9 mouse cellular contexts compared by ENCODE assay signal in genomic region chr15:81926446-81926822, GRCm38 (mm10). TPM values are rescaled to one million over a fixed set of nuclear protein-coding genes. Genes with fewer than 3 reads are reported as not detected.
DNase-seq lines count a peak whose midpoint lies in the region; ATAC-seq and TF ChIP-seq lines count a peak whose summit lies in the region.
"Had no signal": no experiment of that assay in that cellular context is flagged by ENCODE, and none has a peak within 500 bp of the region (broad histone marks: within the 10 kb centered on the region; RNA-seq: fewer than 3 reads in every experiment).

No protein-coding gene starts in this region.

- H3K9ac ChIP-seq in hindbrain, embryonic 11.5 days (ENCODE audit: low read depth, low read length) = no peak overlapping the region
- H3K9ac ChIP-seq in liver, embryonic 16.5 days (ENCODE audit: low read depth, low read length) = no peak overlapping the region

- intact Hi-C loops in heart, postnatal 36 days (cut with DNase I) = loop anchor here (2.0 kb wide), 1 partner anchor 34 kb away; the partner anchor contains the start of gene Pmm1
- intact Hi-C loops in left cerebral cortex, postnatal 36 days (cut with DNase I) = no loop called here
- intact Hi-C loops in left cerebral cortex, postnatal 14 days (cut with DNase I) = no loop called here

- 35% methylated on average over 9 of the region's 9 CpGs for WGBS in heart, embryonic 10.5 days
- WGBS in hindbrain, embryonic 11.5 days = 30% methylated on average over 9 of the region's 9 CpGs
- WGBS in liver, embryonic 16.5 days (ENCODE audit: insufficient replicate concordance) = 39% methylated on average over 9 of the region's 9 CpGs

- no peak for TF ChIP-seq CTCF in G1E (IDR thresholded peaks at IDR 0.05; ENCODE audit: low read depth, low read length)

- peak overlapping the region; percentile 75 for H3K4me3 ChIP-seq in heart, embryonic 10.5 days
- H3K4me3 ChIP-seq in G1E (ENCODE audit: low read depth, low read length) = peak overlapping the region; percentile 81; the same call in 1 of the 2 replicates
- peak overlapping the region; percentile 67 for H3K4me3 ChIP-seq in hindbrain, embryonic 11.5 days (ENCODE audit: low read depth, low read length)
- H3K4me3 ChIP-seq in liver, embryonic 16.5 days (ENCODE audit: low read depth, low read length) = no peak overlapping the region; the same call in 1 of the 2 replicates

- H3K36me3 ChIP-seq in heart, embryonic 10.5 days = peaks cover 6% of the 10 kb centered on the region
- H3K36me3 ChIP-seq in G1E (replicated peaks) = peaks cover 33% of the 10 kb centered on the region
- no peaks in the 10 kb centered on the region for H3K36me3 ChIP-seq in hindbrain, embryonic 11.5 days (ENCODE audit: control insufficient read depth, insufficient read depth, low read length)
- H3K36me3 ChIP-seq in liver, embryonic 16.5 days (ENCODE audit: control insufficient read depth, insufficient read depth) = no peaks in the 10 kb centered on the region

- no peaks in the 10 kb centered on the region for H3K9me3 ChIP-seq in heart, embryonic 10.5 days
- H3K9me3 ChIP-seq in G1E (replicated peaks) = no peaks in the 10 kb centered on the region
- no peaks in the 10 kb centered on the region for H3K9me3 ChIP-seq in hindbrain, embryonic 11.5 days (ENCODE audit: control insufficient read depth, low read length)
- no peaks in the 10 kb centered on the region for H3K9me3 ChIP-seq in liver, embryonic 16.5 days (replicated peaks; ENCODE audit: control insufficient read depth, low read length)

- no peak for DNase-seq in heart, embryonic 10.5 days (ENCODE audit: low spot score)
- DNase-seq in heart, postnatal 36 days = no peak
- no peak for DNase-seq in G1E (ENCODE audit: low spot score)
- DNase-seq in hindbrain, embryonic 11.5 days (ENCODE audit: low spot score) = no peak
- no peak for DNase-seq in left cerebral cortex, postnatal 36 days (ENCODE audit: low spot score in 2 of 2)
- DNase-seq in left cerebral cortex, postnatal 14 days (ENCODE audit: low spot score in 2 of 2) = no peak

- no peak overlapping the region; the same call in 1 of the 2 replicates for H3K27ac ChIP-seq in heart, embryonic 10.5 days
- H3K27ac ChIP-seq in hindbrain, embryonic 11.5 days (ENCODE audit: low read depth, low read length) = peak overlapping the region; percentile 73
- H3K27ac ChIP-seq in liver, embryonic 16.5 days (ENCODE audit: low read length) = no peak overlapping the region

- ATAC-seq in G1E (ENCODE audit: extremely low read depth, insufficient number of reproducible peaks, low FRiP score, poor library complexity, severe bottlenecking) = no peak
- peak; percentile 73 for ATAC-seq in hindbrain, embryonic 11.5 days (ENCODE audit: low FRiP score)
- no peak for ATAC-seq in liver, embryonic 16.5 days (ENCODE audit: low read depth)
- no peak for ATAC-seq in megakaryocyte progenitor cell, adult 5-6 weeks (replicated peaks; ENCODE audit: poor library complexity)

- H3K4me2 ChIP-seq in hindbrain, embryonic 11.5 days (replicated peaks; ENCODE audit: low read depth, low read length) = peak overlapping the region; percentile 92
- peak overlapping the region; percentile 45 for H3K4me2 ChIP-seq in liver, embryonic 16.5 days (ENCODE audit: low read depth, low read length)

- no peaks in the 10 kb centered on the region for H3K27me3 ChIP-seq in heart, embryonic 10.5 days (ENCODE audit: insufficient read depth, poor library complexity, severe bottlenecking)
- H3K27me3 ChIP-seq in G1E (ENCODE audit: insufficient read depth, low read length) = peaks cover 26% of the 10 kb centered on the region
- no peaks in the 10 kb centered on the region for H3K27me3 ChIP-seq in hindbrain, embryonic 11.5 days (ENCODE audit: control insufficient read depth, insufficient read depth, low read length)
- H3K27me3 ChIP-seq in liver, embryonic 16.5 days (ENCODE audit: control insufficient read depth, insufficient read depth, low read depth, low read length) = no peaks in the 10 kb centered on the region

- H3K4me1 ChIP-seq in heart, embryonic 10.5 days = peaks cover 20% of the 10 kb centered on the region
- H3K4me1 ChIP-seq in G1E (ENCODE audit: insufficient read depth, low read depth, low read length) = peaks cover 49% of the 10 kb centered on the region
- peaks cover 6% of the 10 kb centered on the region for H3K4me1 ChIP-seq in hindbrain, embryonic 11.5 days (replicated peaks; ENCODE audit: control insufficient read depth, insufficient read depth, low read length)
- peaks cover 32% of the 10 kb centered on the region for H3K4me1 ChIP-seq in liver, embryonic 16.5 days (ENCODE audit: control insufficient read depth, low read depth, low read length)

RNA-seq across cellular contexts. Expression of gene Polr3h, which starts 0.4 kb away (rescaled TPM):
- 108 and 120 TPM in 2 replicates for polyA plus RNA-seq in heart, embryonic 10.5 days (2016; fragmentation: Nextera tagmentation; extraction: Ambion mirVana)
- total RNA-seq in heart, postnatal 36 days (2021) = 10 to 100 TPM in 1 of 2 experiments, 1 to 10 TPM in 1; 9.0 to 10.6 TPM
- 6.8 and 8.4 TPM in 2 replicates for total RNA-seq in G1E (2014; fragmentation: Nextera tagmentation)
- total RNA-seq in G1E (2017) = 25.0 and 26.7 TPM in 2 replicates
- 36.8 and 62.8 TPM in 2 replicates for polyA plus RNA-seq in G1E (2012)
- polyA plus RNA-seq in hindbrain, embryonic 11.5 days (2014; fragmentation: Nextera tagmentation; extraction: Ambion mirVana) = 66.2 and 67.1 TPM in 2 replicates
- 53.2 and 55.3 TPM in 2 replicates for polyA plus RNA-seq in liver, embryonic 16.5 days (2015; fragmentation: Nextera tagmentation; extraction: Ambion mirVana)
- 14.0 and 17.1 TPM in 2 replicates for total RNA-seq in megakaryocyte progenitor cell, adult 5-6 weeks (2015)
- 37.6 and 37.7 TPM in 2 replicates for total RNA-seq in megakaryocyte progenitor cell, adult 5-6 weeks (2017)
- 10 to 100 TPM; 46.7 to 58.5 TPM for total RNA-seq in left cerebral cortex, postnatal 36 days (2021)
- total RNA-seq in left cerebral cortex, postnatal 14 days (2021) = 10 to 100 TPM; 52.8 to 53.9 TPM

RNA-seq across cellular contexts. Expression of gene Csdc2, which starts 10.1 kb away (rescaled TPM):
- 6.4 and 7.4 TPM in 2 replicates for polyA plus RNA-seq in heart, embryonic 10.5 days (2016; fragmentation: Nextera tagmentation; extraction: Ambion mirVana)
- total RNA-seq in heart, postnatal 36 days (2021) = 10 to 100 TPM; 72.5 to 86.4 TPM
- not detected in 2 replicates for total RNA-seq in G1E (2014; fragmentation: Nextera tagmentation)
- total RNA-seq in G1E (2017) = 0.17 TPM in 1 of 2 replicates, not detected in the other
- polyA plus RNA-seq in G1E (2012) = not detected in 2 replicates
- 25.2 and 25.7 TPM in 2 replicates for polyA plus RNA-seq in hindbrain, embryonic 11.5 days (2014; fragmentation: Nextera tagmentation; extraction: Ambion mirVana)
- polyA plus RNA-seq in liver, embryonic 16.5 days (2015; fragmentation: Nextera tagmentation; extraction: Ambion mirVana) = 0.83 and 1.3 TPM in 2 replicates
- not detected in 2 replicates for total RNA-seq in megakaryocyte progenitor cell, adult 5-6 weeks (2015)
- not detected in 2 replicates for total RNA-seq in megakaryocyte progenitor cell, adult 5-6 weeks (2017)
- total RNA-seq in left cerebral cortex, postnatal 36 days (2021) = 10 to 100 TPM; 83.6 to 86.1 TPM
- total RNA-seq in left cerebral cortex, postnatal 14 days (2021) = 100 to 1,000 TPM; 109 to 112 TPM

RNA-seq across cellular contexts. Expression of gene Pmm1, which starts 34.3 kb away (rescaled TPM):
- polyA plus RNA-seq in heart, embryonic 10.5 days (2016; fragmentation: Nextera tagmentation; extraction: Ambion mirVana) = 24.0 and 28.6 TPM in 2 replicates
- 10 to 100 TPM; 24.8 to 26.0 TPM for total RNA-seq in heart, postnatal 36 days (2021)
- total RNA-seq in G1E (2014; fragmentation: Nextera tagmentation) (51.6 and 57.8 TPM in 2 replicates), G1E (2017) (35.9 and 42.9 TPM in 2 replicates)
- 157 and 161 TPM in 2 replicates for polyA plus RNA-seq in G1E (2012)
- polyA plus RNA-seq in hindbrain, embryonic 11.5 days (2014; fragmentation: Nextera tagmentation; extraction: Ambion mirVana) = 31.1 and 33.7 TPM in 2 replicates
- polyA plus RNA-seq in liver, embryonic 16.5 days (2015; fragmentation: Nextera tagmentation; extraction: Ambion mirVana) = 13.6 and 14.9 TPM in 2 replicates
- total RNA-seq in megakaryocyte progenitor cell, adult 5-6 weeks (2015) = 22.9 and 23.0 TPM in 2 replicates
- 13.2 and 17.0 TPM in 2 replicates for total RNA-seq in megakaryocyte progenitor cell, adult 5-6 weeks (2017)
- total RNA-seq in left cerebral cortex, postnatal 36 days (2021) = 100 to 1,000 TPM; 197 to 221 TPM
- total RNA-seq in left cerebral cortex, postnatal 14 days (2021) = 100 to 1,000 TPM; 190 to 201 TPM

RNA-seq across cellular contexts. Expression of gene 1700029P11Rik, which starts 53.9 kb away (rescaled TPM):
- polyA plus RNA-seq in heart, embryonic 10.5 days (2016; fragmentation: Nextera tagmentation; extraction: Ambion mirVana) = not detected in 2 replicates
- total RNA-seq in heart, postnatal 36 days (2021) = not detected
- total RNA-seq in G1E (2014; fragmentation: Nextera tagmentation) = not detected in 2 replicates
- total RNA-seq in G1E (2017) = not detected in 2 replicates
- polyA plus RNA-seq in G1E (2012) = not detected in 2 replicates
- not detected in 2 replicates for polyA plus RNA-seq in hindbrain, embryonic 11.5 days (2014; fragmentation: Nextera tagmentation; extraction: Ambion mirVana)
- polyA plus RNA-seq in liver, embryonic 16.5 days (2015; fragmentation: Nextera tagmentation; extraction: Ambion mirVana) = not detected in 2 replicates
- total RNA-seq in megakaryocyte progenitor cell, adult 5-6 weeks (2015) = not detected in 2 replicates
- total RNA-seq in megakaryocyte progenitor cell, adult 5-6 weeks (2017) = not detected in 2 replicates
- not detected for total RNA-seq in left cerebral cortex, postnatal 36 days (2021)
- not detected for total RNA-seq in left cerebral cortex, postnatal 14 days (2021)
- total RNA-seq: layer of hippocampus, postnatal 10 days had no signal

RNA-seq across cellular contexts. Expression of gene Aco2, which starts 54.3 kb away (rescaled TPM):
- polyA plus RNA-seq in heart, embryonic 10.5 days (2016; fragmentation: Nextera tagmentation; extraction: Ambion mirVana) = 320 and 472 TPM in 2 replicates
- 1,000 to 10,000 TPM; 2,177 to 2,250 TPM for total RNA-seq in heart, postnatal 36 days (2021)
- total RNA-seq in G1E (2014; fragmentation: Nextera tagmentation) (152 and 177 TPM in 2 replicates), G1E (2017) (124 and 140 TPM in 2 replicates)
- polyA plus RNA-seq in G1E (2012) = 142 TPM in 2 replicates
- 155 and 169 TPM in 2 replicates for polyA plus RNA-seq in hindbrain, embryonic 11.5 days (2014; fragmentation: Nextera tagmentation; extraction: Ambion mirVana)
- 109 and 114 TPM in 2 replicates for polyA plus RNA-seq in liver, embryonic 16.5 days (2015; fragmentation: Nextera tagmentation; extraction: Ambion mirVana)
- 77.3 and 90.7 TPM in 2 replicates for total RNA-seq in megakaryocyte progenitor cell, adult 5-6 weeks (2015)
- 122 and 130 TPM in 2 replicates for total RNA-seq in megakaryocyte progenitor cell, adult 5-6 weeks (2017)
- 100 to 1,000 TPM; 425 to 455 TPM for total RNA-seq in left cerebral cortex, postnatal 36 days (2021)
- total RNA-seq in left cerebral cortex, postnatal 14 days (2021) = 100 to 1,000 TPM; 445 to 467 TPM

Comparison
In these comparisons a context has a peak if more than half of its experiments do, and no peak if none do; other contexts are left out.
1. RNA of gene Csdc2, which starts 10.1 kb away (total RNA-seq): 109 to 112 TPM in left cerebral cortex, postnatal 14 days, 72.5 to 86.4 TPM in heart, postnatal 36 days and 83.6 to 86.1 TPM in left cerebral cortex, postnatal 36 days; 0.17 TPM in G1E and not detected in megakaryocyte progenitor cell, adult 5-6 weeks; every median in the first group is over 10 times any median in the second.